ENCODE assay signal across 8 mouse cellular contexts in the genomic region with DNA sequence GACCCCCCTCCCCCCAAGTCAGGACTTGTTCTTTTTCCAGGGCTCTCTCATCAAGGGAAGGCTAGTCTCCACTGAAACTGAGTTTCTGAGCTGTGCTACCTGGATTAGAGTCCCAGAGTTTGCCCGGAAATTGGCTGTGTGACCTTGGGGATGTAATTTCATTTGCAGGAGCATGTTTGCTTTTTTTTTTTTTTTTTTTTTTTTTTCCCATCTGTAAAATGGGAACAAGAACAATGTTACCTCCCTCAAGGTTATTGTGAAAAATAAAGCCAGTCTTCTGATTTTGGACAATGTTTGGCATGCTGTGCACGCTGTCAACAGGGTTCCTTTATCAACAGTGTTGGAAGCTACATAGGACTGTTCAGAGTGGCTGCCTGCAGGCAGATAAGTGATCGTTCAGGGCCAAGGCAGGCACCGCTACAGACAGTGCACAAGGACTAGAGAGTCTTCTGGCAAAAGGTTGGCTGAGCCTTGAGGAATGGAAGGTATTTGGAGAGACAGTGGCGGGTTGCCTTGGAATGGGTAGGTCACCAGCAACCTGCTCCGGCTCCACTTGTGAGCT. TPM values are rescaled to one million over a fixed set of nuclear protein-coding genes. Genes with fewer than 3 reads are reported as not detected.
DNase-seq lines count a peak whose midpoint lies in the region; ATAC-seq lines count a peak whose summit lies in the region.

No protein-coding gene starts in this region.

- intact Hi-C loops in left cerebral cortex, postnatal 10 days (cut with DNase I): no loop called here

- H3K4me1 ChIP-seq in forebrain, embryonic 13.5 days: peaks cover 41% of the 10 kb centered on the region
- peaks cover 68% of the 10 kb centered on the region for H3K4me1 ChIP-seq in liver, embryonic 15.5 days (replicated peaks)

- 82% methylated on average over 6 of the region's 6 CpGs for WGBS in forebrain, embryonic 13.5 days
- WGBS in liver, embryonic 15.5 days (ENCODE audit: insufficient replicate concordance): 30% methylated on average over 6 of the region's 6 CpGs

- peaks cover 46% of the 10 kb centered on the region for H3K36me3 ChIP-seq in forebrain, embryonic 13.5 days (ENCODE audit: poor library complexity, severe bottlenecking)
- peaks cover 28% of the 10 kb centered on the region for H3K36me3 ChIP-seq in liver, embryonic 15.5 days (replicated peaks)

- H3K4me2 ChIP-seq in forebrain, embryonic 13.5 days: peak overlapping the region; percentile 72
- peak overlapping the region; percentile 100 for H3K4me2 ChIP-seq in liver, embryonic 15.5 days

- peak overlapping the region; percentile 97 for H3K9ac ChIP-seq in forebrain, embryonic 13.5 days
- H3K9ac ChIP-seq in liver, embryonic 15.5 days: peak overlapping the region; percentile 84

- H3K27me3 ChIP-seq in forebrain, embryonic 13.5 days: no peaks in the 10 kb centered on the region
- no peaks in the 10 kb centered on the region for H3K27me3 ChIP-seq in liver, embryonic 15.5 days

- DNase-seq in cerebellum, adult 9-11 months: peak; percentile 28
- DNase-seq in cerebellum, adult 8-10 months: no peak
- peak; percentile 34 for DNase-seq in 416B (ENCODE audit: low read depth)
- no peak for DNase-seq in thymus, postnatal 14 days
- DNase-seq in adrenal gland, adult 2 months: no peak
- DNase-seq in left cerebral cortex, postnatal 10 days (ENCODE audit: extremely low spot score in 1 of 2, low spot score in 2 of 2): no peak

- peak overlapping the region; percentile 83 for H3K27ac ChIP-seq in forebrain, embryonic 13.5 days
- peak overlapping the region; percentile 89 for H3K27ac ChIP-seq in liver, embryonic 15.5 days (replicated peaks)

- H3K9me3 ChIP-seq in forebrain, embryonic 13.5 days (replicated peaks): no peaks in the 10 kb centered on the region
- no peaks in the 10 kb centered on the region for H3K9me3 ChIP-seq in liver, embryonic 15.5 days (replicated peaks)

- peak overlapping the region; percentile 87 for H3K4me3 ChIP-seq in forebrain, embryonic 13.5 days
- H3K4me3 ChIP-seq in liver, embryonic 15.5 days (replicated peaks): peak overlapping the region; percentile 84

- ATAC-seq in forebrain, embryonic 13.5 days: no peak
- peak; percentile 80 for ATAC-seq in liver, embryonic 15.5 days (ENCODE audit: insufficient read depth)

RNA-seq across cellular contexts. Expression of gene Unc119, which starts 1.1 kb away (rescaled TPM):
- polyA plus RNA-seq in forebrain, embryonic 13.5 days (2015; fragmentation: Nextera tagmentation; extraction: Ambion mirVana): 68.7 and 70.2 TPM in 2 replicates
- 27.4 and 29.4 TPM in 2 replicates for polyA plus RNA-seq in liver, embryonic 15.5 days (2015; fragmentation: Nextera tagmentation; extraction: Ambion mirVana)
- 10 to 100 TPM; 35.3 to 44.1 TPM for total RNA-seq in adrenal gland, adult 2 months (2021)
- polyA plus RNA-seq in adrenal gland, adult 2 months (2012; rRNA removed): 60.4 and 65.4 TPM in 2 replicates
- total RNA-seq in left cerebral cortex, postnatal 10 days (2021): 10 to 100 TPM; 34.6 to 35.8 TPM

RNA-seq across cellular contexts. Expression of gene Pigs, which starts 16.2 kb away (rescaled TPM):
- 55.0 and 62.0 TPM in 2 replicates for polyA plus RNA-seq in forebrain, embryonic 13.5 days (2015; fragmentation: Nextera tagmentation; extraction: Ambion mirVana)
- polyA plus RNA-seq in liver, embryonic 15.5 days (2015; fragmentation: Nextera tagmentation; extraction: Ambion mirVana): 31.1 and 33.3 TPM in 2 replicates
- total RNA-seq in adrenal gland, adult 2 months (2021): 10 to 100 TPM; 57.3 to 61.3 TPM
- 161 and 184 TPM in 2 replicates for polyA plus RNA-seq in adrenal gland, adult 2 months (2012; rRNA removed)
- total RNA-seq in left cerebral cortex, postnatal 10 days (2021): 10 to 100 TPM; 72.3 to 76.6 TPM

RNA-seq across cellular contexts. Expression of gene Aldoc, which starts 21.6 kb away (rescaled TPM):
- polyA plus RNA-seq in forebrain, embryonic 13.5 days (2015; fragmentation: Nextera tagmentation; extraction: Ambion mirVana): 135 and 142 TPM in 2 replicates
- polyA plus RNA-seq in liver, embryonic 15.5 days (2015; fragmentation: Nextera tagmentation; extraction: Ambion mirVana): 10.5 and 13.3 TPM in 2 replicates
- total RNA-seq in adrenal gland, adult 2 months (2021): 10 to 100 TPM; 25.1 to 28.0 TPM
- polyA plus RNA-seq in adrenal gland, adult 2 months (2012; rRNA removed): 15.7 and 26.0 TPM in 2 replicates
- 100 to 1,000 TPM; 291 to 324 TPM for total RNA-seq in left cerebral cortex, postnatal 10 days (2021)

RNA-seq across cellular contexts. Expression of gene Foxn1, which starts 41.9 kb away (rescaled TPM):
- polyA plus RNA-seq in forebrain, embryonic 13.5 days (2015; fragmentation: Nextera tagmentation; extraction: Ambion mirVana): not detected in 2 replicates
- polyA plus RNA-seq in liver, embryonic 15.5 days (2015; fragmentation: Nextera tagmentation; extraction: Ambion mirVana): not detected in 2 replicates
- under 1 TPM; 0.29 to 0.41 TPM for total RNA-seq in adrenal gland, adult 2 months (2021)
- polyA plus RNA-seq in adrenal gland, adult 2 months (2012; rRNA removed): 0.27 and 0.35 TPM in 2 replicates
- not detected for total RNA-seq in left cerebral cortex, postnatal 10 days (2021)

RNA-seq across cellular contexts. Expression of gene Spag5, which starts 43.1 kb away (rescaled TPM):
- 41.8 and 46.4 TPM in 2 replicates for polyA plus RNA-seq in forebrain, embryonic 13.5 days (2015; fragmentation: Nextera tagmentation; extraction: Ambion mirVana)
- 34.8 and 35.0 TPM in 2 replicates for polyA plus RNA-seq in liver, embryonic 15.5 days (2015; fragmentation: Nextera tagmentation; extraction: Ambion mirVana)
- total RNA-seq in adrenal gland, adult 2 months (2021): 1 to 10 TPM; 3.0 to 4.1 TPM
- 1.9 and 3.6 TPM in 2 replicates for polyA plus RNA-seq in adrenal gland, adult 2 months (2012; rRNA removed)
- total RNA-seq in left cerebral cortex, postnatal 10 days (2021): 1 to 10 TPM; 3.1 to 3.9 TPM

Comparison
In these comparisons a context has a peak if more than half of its experiments do, and no peak if none do; other contexts are left out.
1. DNase-seq: peak in cerebellum, adult 9-11 months (single experiment) and 416B (single experiment); none in cerebellum, adult 8-10 months (single experiment), thymus, postnatal 14 days (single experiment), adrenal gland, adult 2 months (single experiment) and left cerebral cortex, postnatal 10 days (0 of 2).